Mouse (Mus musculus) kidney, embryonic 15.5 days (tissue): Measurements from ENCODE around the gene Gm3012. TPM values are rescaled to one million over a fixed set of nuclear protein-coding genes. Genes with fewer than 3 reads are reported as not detected.
"Not testable (repeated sequence)": the region's sequence is repeated elsewhere in the genome, so short reads cannot be mapped to it uniquely, and the experiment has no call there.

Experiments used
- ATAC-seq: fragments of 200-750 bp; cut with Nextera tagmentation; replicated peaks from 2 replicates; pipeline ENCODE4 v1.8.0; 2017; ENCODE audit warnings: moderate TSS enrichment; ENCODE audit not compliant: low FRiP score
- H3K27ac ChIP-seq: fragments of 300-500 bp; sonication (generic); 2 replicates; pipeline ENCODE4 v1.5.1; 2015; ENCODE audit warnings: mild to moderate bottlenecking, inconsistent platforms
- H3K27me3 ChIP-seq: fragments of 300-500 bp; sonication (generic); 2 replicates; pipeline ENCODE4 v1.6.1; 2015; ENCODE audit warnings: inconsistent platforms
- H3K36me3 ChIP-seq: fragments of 300-500 bp; sonication (generic); 2 replicates; pipeline ENCODE4 v1.6.1; 2015; ENCODE audit warnings: inconsistent platforms
- H3K4me1 ChIP-seq: fragments of 300-500 bp; sonication (generic); 2 replicates; pipeline ENCODE4 v1.6.1; 2015; ENCODE audit warnings: inconsistent platforms
- H3K4me2 ChIP-seq: fragments of 300-500 bp; sonication (generic); 2 replicates; pipeline ENCODE4 v1.6.1; 2015; ENCODE audit warnings: moderate library complexity, mild to moderate bottlenecking, inconsistent platforms
- H3K4me3 ChIP-seq: fragments of 300-500 bp; sonication (generic); replicated peaks from 2 replicates; pipeline ENCODE4 v1.5.1; 2015; ENCODE audit warnings: mild to moderate bottlenecking, inconsistent platforms
- H3K9ac ChIP-seq: fragments of 300-500 bp; sonication (generic); 2 replicates; pipeline ENCODE4 v1.6.1; 2015; ENCODE audit warnings: mild to moderate bottlenecking, inconsistent platforms
- H3K9me3 ChIP-seq: fragments of 300-500 bp; sonication (generic); replicated peaks from 2 replicates; pipeline ENCODE4 v1.6.1; 2016; ENCODE audit warnings: inconsistent platforms
- WGBS: fragments of 180-500 bp; shearing (Covaris S2); methylation state at CpG from one replicate; pipeline ENCODE4 v1.1.7; 2015; ENCODE audit warnings: mixed read lengths; 5-methylcytosine and 5-hydroxymethylcytosine counted together
- polyA plus RNA-seq: library from polyadenylated mRNA; unstranded; fragments of >200 nt; fragmentation: Nextera tagmentation; extraction: Ambion mirVana; gene quantifications from 2 replicates; pipeline ENCODE4 v1.2.1, GENCODE M21; 2015

The Gm3012 gene
- polyA plus RNA-seq = not detected in 2 replicates

DNA sequence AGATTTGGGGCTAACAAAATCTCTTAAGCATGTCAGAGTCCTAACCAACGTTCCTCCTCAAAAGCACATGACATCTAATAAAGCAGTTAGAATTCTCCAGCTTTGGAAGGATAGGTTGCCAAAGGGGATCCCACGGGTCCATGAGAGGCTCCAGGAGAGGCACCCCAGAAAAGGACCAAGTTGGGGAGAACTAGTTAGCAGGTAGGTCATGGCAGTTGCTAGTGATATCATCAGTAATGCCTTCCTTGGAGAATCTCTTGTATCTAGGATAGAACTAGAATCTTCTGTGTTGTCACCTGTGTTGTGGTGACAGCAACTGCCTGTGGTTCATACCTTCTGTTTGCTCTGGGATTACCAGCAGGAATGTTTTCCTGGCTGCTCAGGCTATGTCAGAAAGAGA is at the start of gene Gm3012:
Gm3012 (plus strand) TSS at position 301 of the 400 bp plus-strand sequence.
- not testable (repeated sequence) for H3K4me2 ChIP-seq, H3K4me1 ChIP-seq, H3K27ac ChIP-seq, H3K27me3 ChIP-seq, H3K36me3 ChIP-seq, H3K4me3 ChIP-seq, H3K9me3 ChIP-seq, ATAC-seq, H3K9ac ChIP-seq
- WGBS = no CpG with 5 or more reads among the region's 2 CpGs

GRCm38 (mm10) chr14:3651730-3652129 is 17.4 kb downstream of the Gm3012 start, which contains the start of gene Gm3020:
Gene Gm3020, plus strand, starts transcription at chr14:3652030.
- H3K27ac ChIP-seq, H3K4me2 ChIP-seq, H3K9ac ChIP-seq, H3K4me3 ChIP-seq, H3K4me1 ChIP-seq, ATAC-seq, H3K36me3 ChIP-seq, H3K9me3 ChIP-seq, H3K27me3 ChIP-seq: not testable (repeated sequence)
- WGBS = no CpG with 5 or more reads among the region's 32 CpGs

DNA sequence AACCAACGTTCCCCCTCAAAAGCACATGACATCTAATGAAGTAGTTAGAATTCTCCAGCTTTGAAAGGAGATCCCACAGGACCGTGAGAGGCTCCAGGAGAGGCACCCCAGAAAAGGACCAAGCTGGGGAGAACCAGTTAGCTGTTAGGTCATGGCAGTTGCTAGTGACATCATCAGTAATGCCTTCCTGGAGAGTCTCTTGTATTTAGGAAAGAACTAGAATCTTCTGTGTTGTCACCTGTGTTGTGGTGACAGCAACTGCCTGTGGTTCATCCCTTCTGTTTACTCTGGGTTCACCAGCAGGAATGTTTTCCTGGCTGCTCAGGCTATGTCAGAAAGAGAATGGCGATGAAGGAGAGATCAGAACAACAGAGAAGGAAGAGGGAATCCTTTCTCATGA is 54.2 kb downstream of the Gm3012 start, which contains the start of gene Gm3043:
Gm3043 (plus strand) TSS at position 301 of the 400 bp plus-strand sequence.
- not testable (repeated sequence) for ATAC-seq, H3K27me3 ChIP-seq, H3K9me3 ChIP-seq, H3K27ac ChIP-seq, H3K36me3 ChIP-seq, H3K4me1 ChIP-seq, H3K4me2 ChIP-seq, H3K4me3 ChIP-seq, H3K9ac ChIP-seq
- WGBS = no CpG with 5 or more reads among the region's 3 CpGs

Other genes with a start within 250 kb of the Gm3012 start
- not detected in 2 replicates for gene Gm10413, start 239.4 kb upstream of the Gm3012 start, polyA plus RNA-seq
- 0.63 and 0.66 TPM in 2 replicates for gene Gm10409, start 221.9 kb upstream of the Gm3012 start, polyA plus RNA-seq
- 0.41 and 1.3 TPM in 2 replicates for gene Gm3005, start 206.4 kb upstream of the Gm3012 start, polyA plus RNA-seq
- gene Gm10408, start 185.1 kb upstream of the Gm3012 start, polyA plus RNA-seq = not detected in 2 replicates
- gene Gm3020, start 17.5 kb downstream of the Gm3012 start, polyA plus RNA-seq = 0.63 and 0.66 TPM in 2 replicates
- gene Gm3043, start 54.3 kb downstream of the Gm3012 start, polyA plus RNA-seq = not detected in 2 replicates
- 0.13 and 0.23 TPM in 2 replicates for gene Gm3002, start 175.6 kb downstream of the Gm3012 start, polyA plus RNA-seq
- not detected in 2 replicates for gene Gm3033, start 211.7 kb downstream of the Gm3012 start, polyA plus RNA-seq
- gene Gm2916, start 249.7 kb downstream of the Gm3012 start, polyA plus RNA-seq = 0.26 TPM in 1 of 2 replicates, not detected in the other